Mouse (Mus musculus) neutrophil, adult 5-6 weeks (primary cell): Measurements from ENCODE around the gene Ripply3. TPM values are rescaled to one million over a fixed set of nuclear protein-coding genes. Genes with fewer than 3 reads are reported as not detected.
A peak's percentile ranks its signal among the peaks of the same experiment; 100 is the strongest.

Source experiments
- ATAC-seq: fragments of 151-379, 151-347 bp; 2 replicates; pipeline ENCODE4 v1.8.0; 2017; ENCODE audit warnings: mild to moderate bottlenecking, moderate TSS enrichment; ENCODE audit not compliant: insufficient number of reproducible peaks, poor library complexity, low FRiP score, severe bottlenecking; ENCODE audit errors: extremely low read depth
- total RNA-seq: library from RNA; stranded (forward); fragments of 200-1000 nt; gene quantifications from 2 replicates; pipeline ENCODE4 v1.2.3, GENCODE M21; 2017

Gene Ripply3
- total RNA-seq, 1 experiment from 2014 or later = not detected

DNA sequence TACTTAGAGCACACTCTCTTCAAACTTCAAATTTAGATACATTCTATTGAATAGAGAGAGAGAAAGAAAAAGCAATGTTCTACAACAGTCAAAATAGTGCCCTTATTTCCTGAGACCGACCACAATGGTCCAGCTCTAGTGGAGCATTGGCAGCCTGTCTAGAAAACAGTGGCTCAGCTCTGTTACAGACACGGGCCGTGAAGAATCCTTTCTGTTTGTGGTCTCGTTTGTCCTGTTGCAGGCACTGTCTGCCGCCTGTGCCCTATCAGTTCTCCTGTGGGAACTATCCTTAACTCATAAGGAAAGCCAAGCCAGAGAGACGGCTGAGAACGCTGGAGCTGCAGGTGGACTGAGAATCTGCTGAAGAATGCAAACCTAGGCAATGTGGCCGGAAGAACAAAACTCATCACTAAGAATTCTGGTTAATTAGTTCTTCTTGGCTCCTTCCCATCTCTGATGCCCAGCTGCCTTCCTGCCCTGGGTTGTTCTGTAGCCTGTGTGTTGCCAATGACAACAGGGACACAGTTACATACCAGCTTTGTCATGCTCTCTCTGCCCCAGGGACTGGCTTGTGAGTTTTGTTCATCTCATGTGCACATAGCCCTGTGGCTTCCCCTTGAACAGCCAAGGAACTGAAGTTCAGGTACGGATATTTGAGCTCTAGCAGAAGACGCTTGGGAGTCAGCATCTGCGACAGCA lies 21.5 kb downstream of the Ripply3 start:
- no peak for ATAC-seq

DNA sequence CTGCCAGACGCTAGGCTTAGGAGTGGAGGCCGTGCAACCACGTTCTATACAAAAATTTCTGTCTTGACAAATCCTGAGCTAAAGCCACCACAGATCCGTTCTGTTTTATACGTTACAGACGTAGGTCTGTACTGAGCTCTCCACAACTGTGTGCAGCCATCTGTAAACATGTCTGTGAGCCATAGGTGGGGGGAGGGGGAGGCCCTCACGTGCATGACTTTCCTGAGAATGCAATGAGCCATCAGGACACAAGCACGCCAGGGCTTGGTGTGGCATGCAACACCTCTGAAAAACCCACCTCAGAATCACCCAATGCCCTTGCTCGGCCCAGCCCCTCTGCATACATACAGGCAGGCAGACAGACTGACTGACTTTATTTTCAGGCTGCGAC lies 22.1 kb downstream of the Ripply3 start:
- ATAC-seq = no peak

DNA sequence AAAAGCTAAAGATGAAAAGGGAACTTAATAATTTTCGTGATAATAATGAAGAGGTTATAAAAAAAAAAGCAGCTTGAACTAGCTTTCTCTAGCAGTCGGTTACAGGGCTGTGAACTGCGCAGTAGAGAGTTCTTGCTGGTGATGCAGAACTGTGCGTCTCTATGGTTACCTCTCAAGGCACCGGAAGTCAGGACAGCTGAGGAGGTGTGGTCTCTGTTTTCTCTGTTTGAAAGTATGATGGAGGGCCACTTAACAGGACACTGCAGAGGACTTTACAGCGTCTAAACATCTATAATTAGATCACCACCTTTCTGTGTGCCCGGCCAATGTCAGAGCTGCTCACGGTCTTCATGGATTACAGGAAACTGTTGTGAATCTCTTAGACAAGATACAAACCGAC lies 26.2 kb downstream of the Ripply3 start:
- ATAC-seq = peak; percentile 83

DNA sequence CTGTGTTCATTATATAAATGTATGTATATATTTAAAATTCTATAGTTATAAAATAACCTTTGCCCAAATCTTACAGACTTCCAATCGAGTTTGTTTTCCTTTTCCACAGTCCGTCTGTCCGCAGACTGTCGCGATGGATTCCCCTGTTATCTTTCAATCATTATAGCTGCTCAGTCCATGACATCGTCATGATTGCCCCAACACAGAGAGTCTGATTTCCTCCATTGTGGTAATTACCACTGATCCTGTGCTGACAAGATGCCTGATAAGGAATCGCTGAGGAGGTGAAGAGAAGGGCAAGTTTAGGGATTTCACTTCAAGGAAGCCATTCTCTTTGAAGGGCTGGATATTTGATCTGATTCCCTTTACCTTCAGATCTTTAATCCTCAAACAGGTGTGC lies 27.8 kb downstream of the Ripply3 start:
- no peak for ATAC-seq

DNA sequence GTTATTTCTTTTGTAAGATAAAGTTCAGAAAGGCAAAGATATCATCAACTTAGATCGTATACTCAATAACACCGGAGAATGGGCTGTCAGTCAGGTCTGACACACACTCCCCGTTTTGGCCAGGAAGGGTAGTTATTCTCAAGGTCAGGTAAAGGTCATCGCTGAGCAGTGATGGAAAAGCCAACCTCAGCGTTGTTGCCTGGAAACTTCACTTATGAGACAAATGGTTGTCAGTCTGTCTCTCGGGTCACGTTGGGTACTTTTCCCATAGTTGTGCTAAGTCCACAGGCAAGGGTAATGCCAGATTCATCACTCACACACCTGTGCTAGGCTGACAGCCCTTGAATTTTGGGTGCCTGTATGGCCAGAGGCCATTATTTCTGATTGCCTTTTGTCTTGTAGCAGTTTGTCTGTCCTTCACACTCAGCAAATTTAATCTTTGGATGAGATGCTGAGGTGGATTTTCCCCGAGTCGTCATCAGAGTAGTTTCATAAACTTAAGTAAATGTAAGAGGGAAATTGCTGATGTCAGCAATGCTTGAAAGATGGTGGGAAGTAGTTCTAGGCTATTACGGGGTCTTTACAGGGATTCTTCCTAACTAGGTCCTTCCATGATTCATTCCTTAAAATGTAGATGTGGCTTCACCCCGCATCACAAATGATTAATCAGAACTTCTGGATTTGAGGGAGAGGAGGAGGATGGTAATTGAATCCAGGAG lies 28.7 kb downstream of the Ripply3 start:
- no peak for ATAC-seq

DNA sequence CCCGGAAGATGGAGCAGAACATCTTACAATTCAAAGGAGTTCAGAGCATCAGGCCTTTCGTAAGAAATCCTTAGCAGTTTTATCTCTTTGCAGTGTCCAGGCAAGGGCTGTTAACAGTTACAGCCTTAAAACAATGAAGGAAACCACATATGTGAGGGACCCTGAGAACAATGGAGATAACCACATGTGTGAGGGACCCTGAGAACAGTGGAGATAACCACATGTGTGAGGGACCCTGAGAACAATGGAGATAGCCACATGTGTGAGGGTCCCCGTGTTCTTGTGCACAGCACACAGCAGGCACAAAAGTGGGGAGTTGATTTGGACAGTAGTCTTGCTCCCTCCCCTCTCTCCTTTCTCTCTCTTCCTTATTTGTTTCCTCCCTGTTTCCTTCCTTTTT lies 29.9 kb downstream of the Ripply3 start:
- ATAC-seq = no peak

DNA sequence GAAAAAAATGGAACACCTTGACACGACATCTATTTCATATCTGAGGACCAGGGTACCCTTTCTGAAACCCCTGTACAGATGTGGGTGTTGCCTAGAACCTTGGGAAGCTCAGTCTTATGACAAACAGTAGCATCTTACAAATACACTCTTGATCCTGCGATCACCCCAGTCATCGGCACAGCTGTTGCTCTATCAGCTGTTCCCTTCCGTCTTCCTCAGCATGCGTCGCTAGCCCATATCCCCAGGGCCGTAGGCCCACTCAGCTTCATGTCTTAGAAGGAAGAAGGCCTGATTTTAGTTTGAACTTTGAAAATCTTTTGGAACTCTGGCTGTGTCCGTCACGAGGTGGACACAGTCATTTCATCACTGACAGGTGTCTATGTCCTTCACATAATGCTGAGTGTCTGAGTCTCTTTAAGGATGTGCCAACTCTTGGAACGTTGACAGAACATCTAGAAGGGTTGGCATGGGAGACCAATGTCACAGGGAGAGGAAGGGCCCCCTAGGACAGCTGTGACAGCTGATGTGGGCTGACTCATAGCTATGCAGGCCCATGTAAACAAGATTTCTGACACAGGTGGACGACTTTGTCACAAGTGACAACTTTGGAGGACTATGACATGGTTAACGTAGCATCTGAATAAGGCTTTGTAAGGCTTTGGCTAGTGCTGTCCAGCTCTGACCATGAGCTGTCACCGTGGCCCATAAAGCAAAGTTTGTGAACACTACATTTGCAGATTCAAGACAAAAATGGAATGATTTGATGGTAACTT lies 32.5 kb downstream of the Ripply3 start:
- ATAC-seq = no peak

DNA sequence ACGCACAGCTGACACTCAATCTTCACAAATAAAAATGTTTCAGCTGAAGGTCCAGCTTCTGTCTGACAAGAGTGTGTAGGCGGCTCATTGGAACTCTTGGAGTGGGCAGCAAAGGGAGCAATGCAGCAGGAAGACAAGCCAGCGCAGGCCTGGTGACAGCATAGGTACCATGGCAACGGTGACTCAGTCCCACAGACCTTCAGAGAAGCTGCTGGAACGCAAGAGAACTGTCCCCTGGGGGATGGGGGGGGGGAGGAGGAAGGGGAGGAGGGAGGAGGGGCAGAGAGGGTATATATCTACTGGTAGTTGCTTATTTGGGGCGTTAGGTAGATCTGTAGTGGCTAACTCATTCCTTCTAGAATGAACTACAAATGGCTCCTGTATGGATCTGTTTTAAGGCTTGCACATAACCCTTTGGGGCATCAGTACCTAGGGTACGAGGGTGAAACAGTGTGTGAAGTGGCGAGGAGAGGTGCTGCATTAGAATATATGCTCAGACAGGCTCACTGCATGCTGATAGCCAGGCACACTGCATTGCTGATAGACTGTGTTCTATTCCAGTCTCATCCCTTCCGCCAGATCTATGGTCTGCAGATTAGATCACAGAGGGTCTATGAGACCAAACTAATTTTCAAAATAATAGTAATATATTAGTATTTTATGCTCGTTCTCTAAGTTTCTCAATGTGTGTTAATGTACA lies 34.1 kb downstream of the Ripply3 start:
- ATAC-seq = no peak

DNA sequence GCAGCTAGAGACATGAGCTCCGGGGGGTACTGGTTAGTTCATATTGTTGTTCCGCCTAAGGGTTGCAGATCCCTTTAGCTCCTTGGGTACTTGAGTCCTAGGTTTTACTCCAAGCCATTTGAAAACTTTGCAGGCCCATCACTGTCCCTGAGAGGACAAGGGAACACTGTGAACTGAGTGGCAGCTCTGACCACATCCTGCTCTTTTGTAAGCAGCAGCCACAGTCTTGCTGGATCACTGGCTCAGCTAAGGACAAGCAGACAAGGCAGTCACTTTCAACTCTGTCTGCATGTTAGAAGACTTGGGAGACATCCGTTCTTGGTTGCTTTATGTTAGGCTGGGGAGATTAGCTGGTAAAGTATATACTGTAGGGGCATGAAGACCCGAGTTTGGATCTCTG lies 35.6 kb downstream of the Ripply3 start:
- no peak for ATAC-seq

DNA sequence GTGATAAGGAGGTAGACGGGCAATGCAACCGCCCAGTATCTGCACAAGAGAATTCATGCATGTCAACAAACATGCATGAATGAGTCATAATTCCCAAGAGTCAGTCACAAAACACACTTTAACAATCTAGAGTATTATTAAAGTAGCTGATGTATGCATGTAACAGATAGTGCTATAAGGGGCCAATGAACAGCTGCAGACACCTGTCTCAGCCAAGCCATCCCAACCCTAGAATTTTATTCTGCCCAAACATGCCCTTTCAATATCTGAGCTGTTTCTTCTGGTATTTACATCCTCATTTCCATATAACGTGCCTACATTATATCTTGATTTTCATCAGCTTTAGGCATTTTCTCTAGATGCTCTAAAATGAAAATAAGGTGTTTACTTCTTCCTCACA lies 37.2 kb downstream of the Ripply3 start:
- no peak for ATAC-seq

DNA sequence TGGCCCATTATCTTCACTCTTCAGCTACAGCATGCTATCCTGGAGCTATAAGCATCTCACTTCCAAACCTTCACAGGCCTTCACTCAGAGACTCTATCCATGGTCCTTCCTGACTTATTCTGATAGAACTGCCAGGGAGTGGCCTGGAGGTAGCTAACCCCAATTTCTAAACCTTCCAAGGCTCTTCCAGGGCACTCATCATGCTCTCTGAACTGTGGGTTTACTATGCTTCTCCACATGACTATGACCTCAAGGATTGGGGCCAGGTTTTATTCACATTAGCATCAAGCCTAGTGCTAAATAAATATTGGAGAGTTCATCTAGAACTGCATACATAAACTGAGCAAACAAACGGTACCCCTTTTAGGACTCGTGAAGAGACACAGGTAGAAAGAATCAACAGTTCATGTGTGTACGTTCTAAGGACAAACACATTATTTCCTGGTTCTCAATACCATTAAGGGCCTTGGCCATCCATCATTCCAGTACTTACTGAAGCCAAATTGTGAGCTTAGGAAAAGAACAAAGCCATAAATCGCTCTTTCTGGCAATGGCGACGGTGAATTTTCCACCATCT lies 41.5 kb downstream of the Ripply3 start:
- no peak for ATAC-seq

DNA sequence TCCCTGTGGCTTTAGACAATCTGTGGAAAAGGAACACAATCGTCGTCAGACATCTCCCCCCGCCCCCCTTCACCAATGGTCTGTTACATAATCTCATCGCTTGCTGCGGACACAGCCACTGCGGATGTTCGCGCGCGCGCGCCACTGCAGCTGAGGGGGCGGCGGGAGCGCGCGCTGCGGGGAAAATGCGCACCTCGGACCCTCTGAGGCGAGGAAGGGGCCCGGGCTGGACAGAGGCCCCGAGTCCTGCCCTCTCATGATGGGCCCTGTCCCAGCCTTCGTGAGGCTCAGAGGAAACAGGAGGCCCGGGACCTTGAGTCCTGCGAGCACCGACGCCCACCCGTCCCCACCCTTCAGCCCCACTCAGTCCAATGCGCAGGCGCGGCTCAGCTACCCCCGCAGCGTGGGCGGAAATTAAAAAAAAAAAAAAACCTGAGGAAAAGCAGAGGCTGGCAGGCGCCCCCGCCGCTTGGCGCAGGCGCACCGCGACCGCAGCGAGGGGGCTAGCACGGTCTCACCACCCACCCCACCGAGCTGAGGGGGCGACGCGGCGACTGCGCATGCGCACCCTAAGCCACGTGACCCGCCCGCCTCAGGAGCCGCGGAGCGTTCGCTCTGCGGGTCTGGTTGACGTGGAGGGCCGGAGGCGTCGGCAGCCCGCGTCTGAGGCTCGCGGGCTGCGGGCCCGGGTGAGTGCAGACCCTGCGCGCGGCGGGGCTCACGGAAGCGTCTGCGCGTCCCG lies 42.1 kb downstream of the Ripply3 start, which contains the start of gene Ttc3:
TSS of gene Ttc3 (plus strand) at position 446 of the 742 bp plus-strand sequence.
- peak; percentile 24 for ATAC-seq

DNA sequence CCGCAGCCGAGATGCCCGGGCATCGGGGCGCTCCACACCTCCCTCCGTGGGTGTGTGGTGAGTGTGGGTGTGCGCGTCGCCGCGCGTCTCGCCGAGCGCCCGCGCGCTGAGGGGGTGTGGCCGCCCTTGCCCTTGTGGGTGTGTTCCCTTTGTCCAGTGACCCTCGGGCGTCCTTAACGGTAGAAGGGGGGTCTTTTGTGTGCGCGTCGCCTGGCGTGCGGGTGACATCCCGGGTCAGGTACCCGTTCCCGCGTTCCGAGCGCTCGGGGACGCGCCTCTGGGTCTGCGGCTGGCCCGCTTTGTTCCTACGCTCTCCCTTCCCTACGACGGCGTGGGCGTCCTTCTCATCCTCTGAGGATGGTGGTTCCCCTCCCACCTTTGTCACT lies 42.7 kb downstream of the Ripply3 start:
- peak; percentile 31; the same call in 1 of the 2 replicates for ATAC-seq

DNA sequence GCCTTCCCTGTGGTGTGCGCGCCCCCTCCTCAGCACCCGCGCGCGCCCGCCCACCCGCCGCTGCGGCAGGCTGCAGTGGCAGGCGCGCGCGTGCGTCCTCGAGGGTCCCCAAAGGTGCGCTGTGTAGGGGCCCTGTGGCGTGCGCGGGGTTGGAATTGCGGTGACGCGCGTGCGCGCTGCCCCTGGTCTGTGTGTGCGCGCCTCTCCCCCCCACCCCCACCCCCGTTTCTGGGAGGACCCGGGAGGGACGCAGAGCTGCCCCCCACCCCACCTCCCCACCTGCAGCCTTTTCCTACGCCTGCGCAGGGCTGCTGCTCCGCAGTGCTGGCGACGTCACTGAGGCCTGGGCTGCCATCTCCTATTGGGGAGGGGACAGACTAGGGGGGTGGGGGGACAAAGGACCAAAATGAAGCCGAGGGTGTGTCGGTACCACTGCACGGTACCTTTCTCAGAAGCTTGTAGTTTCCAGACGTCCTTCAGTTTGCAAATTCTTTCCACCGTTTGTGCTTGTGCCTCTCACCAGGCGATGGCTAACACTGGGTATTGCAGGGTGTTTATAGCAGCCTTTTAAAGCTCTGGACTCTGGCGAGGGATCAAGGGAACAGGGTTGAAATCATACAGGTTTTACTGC lies 43.2 kb downstream of the Ripply3 start, which contains the start of gene Pigp:
TSS of gene Pigp (minus strand) at position 542 of the 631 bp plus-strand sequence.
- no peak for ATAC-seq

DNA sequence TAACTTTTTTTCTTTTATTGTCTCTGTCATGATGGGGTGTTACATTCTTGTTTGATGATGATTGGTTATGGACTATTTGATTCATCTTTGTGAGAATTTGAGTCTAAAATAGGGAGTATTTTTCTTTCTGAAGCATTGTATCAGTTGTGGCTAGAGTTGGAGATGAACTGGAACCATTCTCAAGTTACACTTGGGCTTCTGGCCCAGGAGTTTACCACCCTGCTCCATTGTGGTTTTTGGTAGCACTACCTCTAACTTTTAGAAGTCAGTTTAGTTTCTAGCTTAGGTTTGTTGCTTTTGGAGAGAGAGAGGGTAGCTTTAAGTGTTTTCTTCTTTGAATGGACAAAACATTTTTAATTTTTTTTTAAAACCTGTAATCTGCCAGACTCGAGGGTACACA lies 51.2 kb downstream of the Ripply3 start:
- ATAC-seq = no peak

DNA sequence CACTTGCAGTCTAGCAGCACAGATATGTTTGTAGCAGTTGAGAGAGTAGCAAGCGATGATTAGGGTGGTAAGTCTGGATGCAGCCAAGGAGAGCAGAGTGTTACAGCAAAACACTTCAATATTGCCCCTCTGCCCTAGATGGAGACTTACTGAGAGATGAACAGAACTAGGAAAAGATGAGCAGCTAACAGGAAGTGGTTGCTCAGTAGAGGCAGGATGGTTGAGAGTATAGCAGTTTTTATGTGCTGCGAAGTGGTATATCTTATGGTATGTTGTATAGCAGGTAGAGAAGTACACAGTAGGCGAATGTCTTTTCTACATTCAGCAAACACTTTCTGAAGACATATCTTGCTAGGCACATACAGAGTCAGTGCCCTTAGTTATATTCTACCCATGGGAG lies 55.1 kb downstream of the Ripply3 start:
- no peak for ATAC-seq
